Mouse (Mus musculus) liver, embryonic 14.5 days (tissue): ENCODE results near the gene Gpd2. TPM values are rescaled to one million over a fixed set of nuclear protein-coding genes. Genes with fewer than 3 reads are reported as not detected.

ENCODE experiments used
- ATAC-seq: fragments of 200-750 bp; cut with Nextera tagmentation; 2 replicates; pipeline ENCODE4 v1.8.0; 2017; ENCODE audit warnings: moderate number of reproducible peaks, mild to moderate bottlenecking, moderate library complexity; ENCODE audit not compliant: insufficient read depth
- DNase-seq, 3 experiments: peaks; one replicate each; pipeline ENCODE4 v3.0.0-alpha.2; 2012 to 2013; ENCODE audit warnings: low read depth in 3 of 3, low spot score in 3 of 3
- H3K27ac ChIP-seq: fragments of 300-500 bp; sonication (generic); 2 replicates; pipeline ENCODE4 v1.5.1; 2014; ENCODE audit warnings: moderate library complexity, mild to moderate bottlenecking, control low read depth, inconsistent platforms
- H3K27me3 ChIP-seq: fragments of 300-500 bp; sonication (generic); 2 replicates; pipeline ENCODE4 v1.6.1; 2014; ENCODE audit warnings: mild to moderate bottlenecking, low read length, moderate library complexity; ENCODE audit not compliant: control insufficient read depth, insufficient read depth
- H3K36me3 ChIP-seq: fragments of 300-500 bp; sonication (generic); replicated peaks from 2 replicates; pipeline ENCODE4 v1.6.1; 2014; ENCODE audit warnings: low read depth; ENCODE audit not compliant: control insufficient read depth, insufficient read depth
- H3K4me1 ChIP-seq, 2 experiments: fragments of 200-500 bp in 1 of 2; fragments of 300-500 bp in 1 of 2; sonication (generic) in 1 of 2; replicated peaks; 2 replicates each; pipeline ENCODE4 v1.6.1; 2012 to 2014; ENCODE audit warnings: antibody characterized with exemption in 1 of 2, inconsistent platforms in 1 of 2, low read length in 1 of 2; ENCODE audit not compliant: control insufficient read depth in 2 of 2, insufficient read depth in 2 of 2
- H3K4me2 ChIP-seq: fragments of 300-500 bp; sonication (generic); 2 replicates; pipeline ENCODE4 v1.6.1; 2014; ENCODE audit warnings: low read depth, mild to moderate bottlenecking, control low read depth, moderate library complexity
- H3K4me3 ChIP-seq, 2 experiments: fragments of 200-500 bp in 1 of 2; fragments of 300-500 bp in 1 of 2; sonication (generic) in 1 of 2; 2 replicates each; pipeline ENCODE4 v1.5.1; 2012 to 2014; ENCODE audit warnings: low read depth in 2 of 2, low read length in 2 of 2, mild to moderate bottlenecking in 2 of 2, control low read depth in 1 of 2, inconsistent platforms in 1 of 2, moderate library complexity in 1 of 2; ENCODE audit not compliant: insufficient read depth in 1 of 2
- H3K9ac ChIP-seq: fragments of 300-500 bp; sonication (generic); replicated peaks from 2 replicates; pipeline ENCODE4 v1.6.1; 2014; ENCODE audit warnings: mild to moderate bottlenecking, control low read depth, moderate library complexity
- H3K9me3 ChIP-seq: fragments of 300-500 bp; sonication (generic); 2 replicates; pipeline ENCODE4 v1.6.1; 2016; ENCODE audit warnings: low read length, mixed read lengths; ENCODE audit not compliant: control insufficient read depth
- CTCF ChIP-seq: IDR thresholded peaks from 2 replicates; pipeline ENCODE4 v1.5.1; 2016; ENCODE audit warnings: antibody characterized with exemption, low read depth, control low read depth
- EP300 ChIP-seq: IDR thresholded peaks from 2 replicates; pipeline ENCODE4 v1.6.1; 2016; ENCODE audit warnings: antibody characterized with exemption, low read depth
- WGBS: fragments of 180-500 bp; shearing (Covaris S2); extraction: QIAGEN DNeasy Blood & Tissue Kit; methylation state at CpG from one replicate; pipeline ENCODE4 v1.1.7; 2014; ENCODE audit not compliant: insufficient replicate concordance; 5-methylcytosine and 5-hydroxymethylcytosine counted together
- polyA plus RNA-seq, 2 experiments: library from polyadenylated mRNA; depleted of rRNA in 1 of 2; stranded (reverse) in 1 of 2; unstranded in 1 of 2; fragments of >200 nt; fragmentation: Nextera tagmentation in 1 of 2; extraction: Ambion mirVana in 1 of 2; gene quantifications; 2 replicates each; pipeline versions ENCODE4 v1.2.1 to v1.2.3; 2012 to 2014

Gene Gpd2
- polyA plus RNA-seq, 2 experiments, result 2.1 to 4.7 TPM

GRCm38 (mm10) chr2:57395071-57395470 lies 157.6 kb downstream of the Gpd2 start:
- Histone ChIP-seq H3K36me3 (no peaks in the 10 kb centered on the region), H3K9ac (no peak overlapping the region), H3K9me3 (no peaks in the 10 kb centered on the region), H3K4me1 (no peaks in the 10 kb centered on the region), H3K4me3 (no peak overlapping the region), H3K27ac (no peak overlapping the region), H3K4me2 (no peak overlapping the region), H3K27me3 (no peaks in the 10 kb centered on the region)
- ATAC-seq, result no peak
- WGBS, result 61% methylated on average over 4 of the region's 4 CpGs
- no peak for TF ChIP-seq CTCF
- DNase-seq, result no peak

- Histone ChIP-seq H3K27ac (no peak overlapping the region), H3K9ac (no peak overlapping the region), H3K27me3 (no peaks in the 10 kb centered on the region), H3K4me3 (no peak overlapping the region), H3K9me3 (no peaks in the 10 kb centered on the region), H3K4me1 (no peaks in the 10 kb centered on the region), H3K36me3 (no peaks in the 10 kb centered on the region), H3K4me2 (no peak overlapping the region)
- ATAC-seq (no peak), DNase-seq (no peak)
- 78% methylated on average over 13 of the region's 13 CpGs for WGBS
- TF ChIP-seq EP300 (no peak), CTCF (no peak)
Observed at GRCm38 (mm10) chr2:57396061-57396460, 158.6 kb downstream of the Gpd2 start.

- Histone ChIP-seq H3K36me3 (no peaks in the 10 kb centered on the region), H3K27ac (no peak overlapping the region), H3K27me3 (no peaks in the 10 kb centered on the region), H3K9me3 (no peaks in the 10 kb centered on the region), H3K4me3 (no peak overlapping the region), H3K4me2 (no peak overlapping the region), H3K4me1 (no peaks in the 10 kb centered on the region), H3K9ac (no peak overlapping the region)
- WGBS, result 68% methylated on average over 3 of the region's 3 CpGs
- TF ChIP-seq EP300 (no peak), CTCF (no peak)
- ATAC-seq (no peak), DNase-seq (no peak)
Observed at GRCm38 (mm10) chr2:57397727-57398126, 160.3 kb downstream of the Gpd2 start.

GRCm38 (mm10) chr2:57407414-57408019 lies 170.1 kb downstream of the Gpd2 start:
- H3K27me3 ChIP-seq, result no peaks in the 10 kb centered on the region
- H3K4me1 ChIP-seq, result no peaks in the 10 kb centered on the region
- H3K9me3 ChIP-seq, result no peaks in the 10 kb centered on the region
- ATAC-seq (no peak), DNase-seq (no peak)
- no peak overlapping the region for H3K4me3 ChIP-seq
- no peak overlapping the region for H3K27ac ChIP-seq
- H3K9ac ChIP-seq, result no peak overlapping the region
- H3K4me2 ChIP-seq, result no peak overlapping the region
- no peaks in the 10 kb centered on the region for H3K36me3 ChIP-seq
- no peak for TF ChIP-seq CTCF
- no peak for TF ChIP-seq EP300
- 56% methylated on average over 4 of the region's 4 CpGs for WGBS

- Histone ChIP-seq H3K4me1 (no peaks in the 10 kb centered on the region), H3K9ac (no peak overlapping the region), H3K9me3 (no peaks in the 10 kb centered on the region), H3K4me2 (no peak overlapping the region), H3K27ac (no peak overlapping the region), H3K36me3 (no peaks in the 10 kb centered on the region), H3K4me3 (no peak overlapping the region), H3K27me3 (no peaks in the 10 kb centered on the region)
- no peak for TF ChIP-seq CTCF
- TF ChIP-seq EP300, result no peak
- WGBS, result 53% methylated on average over 4 of the region's 4 CpGs
- no peak for ATAC-seq
- DNase-seq, result no peak
Observed at GRCm38 (mm10) chr2:57408413-57408812, 171.0 kb downstream of the Gpd2 start.
